Mouse (Mus musculus): Measurements from ENCODE around the gene Zfp574.

DNA sequence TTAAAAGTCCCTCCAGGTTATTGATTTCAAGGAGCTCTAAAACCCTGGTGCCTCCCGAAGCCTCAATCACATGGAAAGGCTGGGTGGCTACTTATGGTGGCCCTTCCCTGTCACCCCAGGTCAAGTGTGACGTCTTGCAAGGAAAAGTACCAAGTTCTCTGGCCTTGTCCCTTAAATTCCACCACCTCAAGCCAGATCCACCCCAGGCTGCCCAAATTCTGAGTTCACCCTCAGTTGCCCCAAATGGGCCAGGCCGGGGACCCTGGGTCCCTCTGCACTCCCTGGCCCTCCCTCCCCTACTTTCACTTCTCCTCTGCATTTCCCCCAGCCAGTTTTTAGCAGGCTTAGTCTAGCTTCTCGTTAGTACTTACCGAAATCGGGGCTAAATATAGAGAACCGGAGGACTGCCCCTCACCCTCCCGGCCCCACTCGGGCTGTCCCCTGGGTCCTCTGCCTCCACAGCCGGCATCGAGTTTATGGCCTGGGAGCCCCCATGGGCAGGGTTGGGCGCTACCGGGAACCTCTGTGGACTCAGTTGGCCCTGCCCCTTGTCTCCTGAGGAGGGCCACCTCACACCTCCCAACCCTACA lies 57.1 kb downstream of the Zfp574 start:
- TF ChIP-seq TAL1 (IDR thresholded peaks at IDR 0.05; ENCODE audit: low read length) (no peak), GATA1 (IDR thresholded peaks at IDR 0.05; ENCODE audit: low read length) (no peak)
